Mouse (Mus musculus) G1E (cell line): ENCODE measurements around the gene Snx25.

Experiments used
- CTCF ChIP-seq: IDR thresholded peaks from 2 replicates; pipeline ENCODE4 v1.5.1; 2012; ENCODE audit warnings: low read depth, low read length, inconsistent platforms, mixed read lengths
- GATA1 ChIP-seq: IDR thresholded peaks from 2 replicates; pipeline ENCODE4 v1.6.1; 2012; ENCODE audit warnings: borderline replicate concordance, low read length, inconsistent platforms, mixed read lengths

DNA sequence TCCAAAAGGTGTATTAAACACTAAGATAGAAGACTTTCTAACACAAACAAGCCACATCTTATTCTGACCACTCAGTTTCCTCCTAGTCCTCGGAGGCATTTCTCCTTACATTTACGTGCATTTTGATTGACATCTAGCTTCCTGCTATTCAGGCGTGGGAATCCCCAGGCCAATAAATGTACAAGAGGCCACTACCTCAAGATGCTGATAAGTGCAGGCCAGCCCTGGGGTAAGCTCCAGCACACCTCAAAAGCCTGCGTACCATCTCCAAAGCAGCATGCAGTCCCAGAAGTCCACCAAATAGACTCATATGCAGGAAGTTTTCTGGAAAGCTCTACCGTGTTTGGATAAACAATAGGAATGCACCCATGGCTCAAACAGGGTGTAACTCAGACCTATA, 8.5 kb downstream of the Snx25 start:
- TF ChIP-seq CTCF (no peak), GATA1 (no peak)
